ENCODE assay signal across 28 mouse cellular contexts in genomic region chr6:146838863-146839262, GRCm38 (mm10). TPM values are rescaled to one million over a fixed set of nuclear protein-coding genes. Genes with fewer than 3 reads are reported as not detected.
DNase-seq lines count a peak whose midpoint lies in the region.
"Had no signal": no experiment of that assay in that cellular context is flagged by ENCODE, and none has a peak within 500 bp of the region (broad histone marks: within the 10 kb centered on the region; RNA-seq: fewer than 3 reads in every experiment).

No protein-coding gene starts in this region.

- no peaks in the 10 kb centered on the region for H3K9me3 ChIP-seq in embryonic facial prominence, embryonic 10.5 days
- H3K9me3 ChIP-seq: embryonic facial prominence, embryonic 12.5 days; forebrain, embryonic 13.5 days; forebrain, embryonic 15.5 days; G1E had no signal

- H3K27ac ChIP-seq in embryonic facial prominence, embryonic 10.5 days (replicated peaks), result no peak overlapping the region
- H3K27ac ChIP-seq: embryonic facial prominence, embryonic 12.5 days; forebrain, embryonic 13.5 days; forebrain, embryonic 15.5 days had no signal

- WGBS in embryonic facial prominence, embryonic 10.5 days, result 94% methylated on average over 4 of the region's 4 CpGs

- H3K36me3 ChIP-seq in embryonic facial prominence, embryonic 10.5 days (replicated peaks), result no peaks in the 10 kb centered on the region
- H3K36me3 ChIP-seq: embryonic facial prominence, embryonic 12.5 days; forebrain, embryonic 15.5 days; G1E had no signal

- DNase-seq in adrenal gland, adult (ENCODE audit: inconsistent age in 2 of 2, low spot score in 1 of 2), result peak; percentile 63 to 73
- no peak for DNase-seq in adrenal gland, adult 8-10 months
- DNase-seq in adrenal gland, postnatal 14 days, result peak; percentile 44
- DNase-seq in adrenal gland, adult 18-20 months (ENCODE audit: low spot score in 2 of 2), result no peak
- DNase-seq in adrenal gland, postnatal 36 days, result peak; percentile 53 to 55
- DNase-seq in embryonic facial prominence, embryonic 10.5 days (ENCODE audit: low spot score), result no peak
- DNase-seq: B cell, adult 2 months; cerebellum, adult 11 months; cerebellum, adult 18-20 months; cerebellum, adult 8-10 months; cerebellum, adult 9-11 months; cerebellum, postnatal 14 days; cerebellum, postnatal 36 days; embryo, embryonic 11 days; forebrain, postnatal 0 days had no signal

- H3K4me1 ChIP-seq in embryonic facial prominence, embryonic 10.5 days, result peaks cover 7% of the 10 kb centered on the region
- H3K4me1 ChIP-seq: embryonic facial prominence, embryonic 12.5 days; forebrain, embryonic 13.5 days; forebrain, embryonic 15.5 days had no signal

- H3K27me3 ChIP-seq in embryonic facial prominence, embryonic 10.5 days (replicated peaks; ENCODE audit: low read depth, poor library complexity, severe bottlenecking), result no peaks in the 10 kb centered on the region
- H3K27me3 ChIP-seq: CH12.LX; embryonic facial prominence, embryonic 12.5 days; forebrain, embryonic 13.5 days; forebrain, embryonic 15.5 days; Patski had no signal

- no peak overlapping the region for H3K4me3 ChIP-seq in embryonic facial prominence, embryonic 10.5 days
- H3K4me3 ChIP-seq: embryonic facial prominence, embryonic 12.5 days; forebrain, embryonic 13.5 days; forebrain, embryonic 15.5 days had no signal

RNA-seq across cellular contexts. Expression of gene Smco2, which starts 11.0 kb away (rescaled TPM):
- total RNA-seq in adrenal gland, adult 8-10 months (2022), result not detected
- total RNA-seq in adrenal gland, postnatal 14 days (2021), result not detected in 2 replicates
- total RNA-seq in adrenal gland, adult 18-20 months (2021), result not detected
- total RNA-seq in adrenal gland, postnatal 36 days (2021), result not detected
- polyA plus RNA-seq in embryonic facial prominence, embryonic 10.5 days (2016; fragmentation: Nextera tagmentation; extraction: Ambion mirVana), result not detected in 2 replicates
- total RNA-seq: CH12.LX; common myeloid progenitor, adult 5-6 weeks; forebrain, postnatal 0 days; gastrocnemius, adult 18-20 months had no signal
- polyA plus RNA-seq: activated CD4-positive, CD25-positive, alpha-beta regulatory T cell, adult 4 months; brain, embryonic 14.5 days; CD4-positive, CD25-positive, alpha-beta regulatory T cell, adult 4 months; embryonic facial prominence, embryonic 12.5 days; embryonic facial prominence, embryonic 14.5 days; forebrain, embryonic 11.5 days; forebrain, embryonic 13.5 days; forebrain, embryonic 15.5 days; forebrain, postnatal 0 days; G1E; Patski had no signal

RNA-seq across cellular contexts. Expression of gene Arntl2, which starts 43.0 kb away (rescaled TPM):
- total RNA-seq in adrenal gland, adult 8-10 months (2022), result 1 to 10 TPM; 1.6 to 6.4 (median 3.4) TPM
- total RNA-seq in adrenal gland, postnatal 14 days (2021), result 1.3 and 3.2 TPM in 2 replicates
- 1 to 10 TPM in 1 of 2 experiments, under 1 TPM in 1; 0.67 to 1.2 TPM for total RNA-seq in adrenal gland, adult 18-20 months (2021)
- total RNA-seq in adrenal gland, postnatal 36 days (2021), result 1 to 10 TPM; 1.7 to 2.7 TPM
- 2.8 and 3.8 TPM in 2 replicates for polyA plus RNA-seq in embryonic facial prominence, embryonic 10.5 days (2016; fragmentation: Nextera tagmentation; extraction: Ambion mirVana)
- total RNA-seq: CH12.LX; common myeloid progenitor, adult 5-6 weeks; G1E had no signal
- polyA plus RNA-seq: G1E had no signal

RNA-seq across cellular contexts. Expression of gene Ppfibp1, which starts 49.4 kb away (rescaled TPM):
- total RNA-seq in adrenal gland, adult 8-10 months (2022), result 100 to 1,000 TPM in 2 of 4 experiments, 10 to 100 TPM in 2; 80.0 to 138 (median 105) TPM
- total RNA-seq in adrenal gland, postnatal 14 days (2021), result 83.0 and 102 TPM in 2 replicates
- 10 to 100 TPM; 72.0 to 88.3 TPM for total RNA-seq in adrenal gland, adult 18-20 months (2021)
- total RNA-seq in adrenal gland, postnatal 36 days (2021), result 100 to 1,000 TPM in 1 of 2 experiments, 10 to 100 TPM in 1; 97.4 to 115 TPM
- polyA plus RNA-seq in embryonic facial prominence, embryonic 10.5 days (2016; fragmentation: Nextera tagmentation; extraction: Ambion mirVana), result 34.9 and 38.1 TPM in 2 replicates

Comparison
In these comparisons a context has a peak if more than half of its experiments do, and no peak if none do; other contexts are left out.
1. DNase-seq: peak in adrenal gland, adult (2 of 2), adrenal gland, postnatal 14 days (single experiment) and adrenal gland, postnatal 36 days (2 of 2); none in adrenal gland, adult 8-10 months (single experiment), adrenal gland, adult 18-20 months (0 of 2) and embryonic facial prominence, embryonic 10.5 days (single experiment).